Mouse (Mus musculus): ENCODE data around the gene Fgfr2.

DNA sequence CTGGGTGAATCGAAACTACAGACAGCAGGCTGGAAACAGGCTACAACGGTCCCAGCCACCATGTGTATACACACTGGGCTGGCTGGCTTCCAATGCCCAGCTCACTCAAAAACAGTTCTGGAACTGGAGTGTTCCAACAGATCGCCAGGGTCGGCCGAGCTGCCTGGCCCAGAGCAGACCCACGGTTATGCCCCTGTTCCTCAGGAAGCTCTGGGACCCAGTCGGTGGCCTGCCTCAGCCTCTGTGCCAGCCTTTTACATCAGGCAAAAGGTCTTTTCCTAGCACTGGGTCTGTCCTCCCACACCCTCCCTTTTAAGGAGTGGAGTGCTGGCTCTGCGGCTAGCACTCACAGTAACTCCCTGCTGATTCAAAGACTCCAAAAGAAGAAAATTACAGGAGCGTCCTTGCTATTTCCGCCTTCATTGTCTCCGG, 34.3 kb downstream of the Fgfr2 start:
- TF ChIP-seq CTCF (IDR thresholded peaks at IDR 0.05; ENCODE audit: control insufficient read depth, insufficient read depth, insufficient read length) = no peak
- no peak for TF ChIP-seq MAX (IDR thresholded peaks at IDR 0.05)
- TF ChIP-seq USF1 (IDR thresholded peaks at IDR 0.05; ENCODE audit: low read depth) = no peak
- no peak for TF ChIP-seq CEBPB (IDR thresholded peaks at IDR 0.05; ENCODE audit: low read depth)
- TF ChIP-seq MYOD1 (IDR thresholded peaks at IDR 0.05; ENCODE audit: control insufficient read depth, insufficient read length, low read depth) = no peak
- TF ChIP-seq MYOG (IDR thresholded peaks at IDR 0.05; ENCODE audit: control insufficient read depth, extremely low read depth, insufficient read length) = no peak
